Mouse (Mus musculus) fibroblast of lung, adult 2 months (primary cell): ENCODE data around the gene Prr5.
"Not testable (repeated sequence)": the region's sequence is repeated elsewhere in the genome, so short reads cannot be mapped to it uniquely, and the experiment has no call there.

Experiments used
- DNase-seq: peaks from one replicate; pipeline ENCODE4 v3.0.0-alpha.2; 2011; ENCODE audit warnings: low read depth

Gene Prr5

GRCm38 (mm10) chr15:84714730-84715129 is 45.3 kb downstream of the Prr5 start:
- no peak for DNase-seq

GRCm38 (mm10) chr15:84715132-84715531 is 45.7 kb downstream of the Prr5 start:
- no peak for DNase-seq

GRCm38 (mm10) chr15:84717570-84718270 is 48.3 kb downstream of the Prr5 start:
- not testable (repeated sequence) for DNase-seq

GRCm38 (mm10) chr15:84718785-84719184 is 49.4 kb downstream of the Prr5 start:
- DNase-seq = no peak

- no peak for DNase-seq
Measured at GRCm38 (mm10) chr15:84719791-84720190, 50.4 kb downstream of the Prr5 start, which contains the start of gene Arhgap8. Arhgap8 (plus strand) TSS chr15:84720052.

GRCm38 (mm10) chr15:84720291-84721204 is 51.1 kb downstream of the Prr5 start:
- DNase-seq = no peak

- DNase-seq = not testable (repeated sequence)
Measured at GRCm38 (mm10) chr15:84723656-84724055, 54.2 kb downstream of the Prr5 start.

GRCm38 (mm10) chr15:84724199-84724598 is 54.8 kb downstream of the Prr5 start:
- DNase-seq = no peak

- no peak for DNase-seq
Measured at GRCm38 (mm10) chr15:84729685-84730084, 60.3 kb downstream of the Prr5 start.

- no peak for DNase-seq
Measured at GRCm38 (mm10) chr15:84730893-84731292, 61.5 kb downstream of the Prr5 start.

- DNase-seq = no peak
Measured at GRCm38 (mm10) chr15:84731676-84732424, 62.4 kb downstream of the Prr5 start.

- DNase-seq = no peak
Measured at GRCm38 (mm10) chr15:84732425-84732749, 63.0 kb downstream of the Prr5 start.

- DNase-seq = no peak
Measured at GRCm38 (mm10) chr15:84736346-84736993, 67.0 kb downstream of the Prr5 start.

- DNase-seq = no peak
Measured at GRCm38 (mm10) chr15:84736994-84737346, 67.5 kb downstream of the Prr5 start.

GRCm38 (mm10) chr15:84738246-84738645 is 68.8 kb downstream of the Prr5 start:
- DNase-seq = no peak

GRCm38 (mm10) chr15:84741573-84741972 is 72.2 kb downstream of the Prr5 start:
- no peak for DNase-seq

GRCm38 (mm10) chr15:84743347-84743746 is 73.9 kb downstream of the Prr5 start:
- no peak for DNase-seq

GRCm38 (mm10) chr15:84744308-84744707 is 74.9 kb downstream of the Prr5 start:
- no peak for DNase-seq

GRCm38 (mm10) chr15:84745831-84746230 is 76.4 kb downstream of the Prr5 start:
- no peak for DNase-seq
